Mouse (Mus musculus): Measurements from ENCODE around the gene Trp53tg5.

Gene Trp53tg5

DNA sequence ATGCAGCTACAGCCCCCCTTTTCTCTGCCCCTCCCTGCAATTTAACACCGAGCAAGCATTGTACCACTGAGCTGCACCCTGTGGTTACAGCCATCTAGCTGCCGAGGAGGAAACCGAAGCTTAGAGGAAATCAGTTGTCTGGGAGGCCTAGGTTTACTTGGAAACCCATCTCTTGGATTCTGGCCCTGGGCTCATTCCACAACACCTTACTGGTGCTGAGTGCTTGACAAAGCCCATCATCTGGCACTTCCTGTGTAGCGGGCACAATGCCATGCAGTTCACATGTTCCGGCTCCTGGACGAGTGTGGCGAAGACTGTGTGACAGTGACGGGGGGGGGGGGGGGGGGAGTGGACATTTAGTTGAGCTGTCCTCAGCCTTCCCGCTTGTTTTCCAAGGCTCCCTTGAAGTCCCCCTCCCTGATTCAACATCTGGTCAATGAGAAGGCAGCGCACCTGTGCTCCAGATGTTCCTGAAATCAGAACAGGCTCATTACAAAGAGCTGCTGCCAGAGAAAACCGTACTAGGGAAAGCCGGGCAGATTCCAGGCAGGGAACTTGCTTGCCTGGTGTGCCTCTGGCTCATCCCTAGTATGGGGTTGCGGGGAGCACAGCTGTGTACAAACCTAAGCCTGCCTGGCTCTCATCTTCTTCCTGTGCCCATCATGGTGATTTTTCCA lies 21.4 kb downstream of the Trp53tg5 start:
- DNase-seq (ENCODE audit: extremely low read depth, low read depth, low spot score): no peak

- no peak for DNase-seq (ENCODE audit: extremely low read depth, low read depth, low spot score)
Measured at GRCm38 (mm10) chr2:164449341-164450042, 24.0 kb downstream of the Trp53tg5 start.

DNA sequence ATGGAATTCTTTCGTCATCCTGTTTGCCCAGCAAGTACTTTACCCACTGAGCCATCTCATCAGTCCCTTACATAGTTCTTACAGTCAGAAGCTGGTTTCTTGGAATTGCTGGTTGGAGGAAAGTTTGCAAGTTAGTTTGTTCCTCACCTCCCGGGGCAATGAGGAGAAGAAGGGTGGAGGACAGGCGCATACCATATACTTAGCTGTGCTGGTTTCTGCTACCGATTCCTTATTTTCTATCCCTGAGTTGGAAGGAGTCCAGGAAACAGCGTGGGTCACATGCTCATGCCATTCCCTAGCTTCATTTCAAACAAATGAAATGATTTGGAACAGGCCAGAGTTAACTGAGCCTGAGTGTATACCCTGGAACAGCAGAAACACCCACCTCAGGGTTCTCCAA lies 24.6 kb downstream of the Trp53tg5 start:
- no peak for DNase-seq (ENCODE audit: extremely low read depth, low read depth, low spot score)

- DNase-seq (ENCODE audit: extremely low read depth, low read depth, low spot score): no peak
Measured at GRCm38 (mm10) chr2:164448140-164448539, 25.4 kb downstream of the Trp53tg5 start.

DNA sequence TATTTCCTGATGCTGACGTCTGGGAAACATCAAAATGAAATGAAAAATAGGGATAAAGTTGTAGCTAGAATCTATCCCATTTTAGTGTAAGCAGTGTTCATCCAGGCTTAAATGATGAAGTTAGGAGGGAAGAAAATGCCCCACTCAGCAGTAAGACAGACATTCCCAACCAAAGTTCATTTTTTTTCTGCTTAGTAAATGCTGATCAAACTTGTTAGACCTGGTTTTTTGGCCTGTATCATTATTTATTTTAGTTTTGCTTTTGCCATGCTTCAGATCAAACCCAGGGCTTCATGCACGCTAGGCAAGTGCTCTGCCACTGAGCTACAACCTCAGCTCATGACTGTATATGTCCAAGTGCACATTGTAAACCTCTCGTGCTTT lies 27.4 kb downstream of the Trp53tg5 start:
- DNase-seq (ENCODE audit: extremely low read depth, low read depth, low spot score): no peak

DNA sequence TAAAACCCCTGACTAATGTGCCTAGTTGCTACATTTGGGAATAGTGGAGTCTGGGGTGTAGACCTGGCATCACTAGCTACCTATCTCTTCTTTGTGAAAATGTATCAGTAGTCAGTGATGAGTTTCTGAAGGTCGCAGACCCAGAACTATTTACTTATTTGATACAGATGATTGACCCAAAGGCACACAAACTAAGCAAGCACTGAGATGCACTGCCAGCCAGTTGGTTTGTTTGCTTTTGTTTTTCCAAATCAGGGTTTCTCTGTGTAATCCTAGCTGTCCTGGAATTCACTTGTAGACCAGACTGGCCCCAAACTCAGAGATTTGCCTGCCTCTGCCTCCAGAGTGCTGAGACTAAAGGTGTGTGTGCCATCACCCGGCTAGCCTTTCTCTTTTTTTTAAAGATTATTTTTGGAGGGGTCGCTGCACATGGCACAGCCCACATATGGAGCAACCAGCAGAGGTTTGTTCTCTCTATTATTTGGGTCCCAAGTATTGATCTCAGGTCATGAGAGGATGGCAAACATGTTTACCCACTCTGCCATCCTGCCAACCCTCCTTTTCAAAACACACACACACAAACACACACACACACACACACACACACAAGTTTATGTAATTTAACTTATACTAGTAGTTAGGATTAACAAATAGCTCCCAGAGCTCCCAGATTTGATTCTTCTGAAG lies 28.0 kb downstream of the Trp53tg5 start:
- DNase-seq (ENCODE audit: extremely low read depth, low read depth, low spot score): no peak

DNA sequence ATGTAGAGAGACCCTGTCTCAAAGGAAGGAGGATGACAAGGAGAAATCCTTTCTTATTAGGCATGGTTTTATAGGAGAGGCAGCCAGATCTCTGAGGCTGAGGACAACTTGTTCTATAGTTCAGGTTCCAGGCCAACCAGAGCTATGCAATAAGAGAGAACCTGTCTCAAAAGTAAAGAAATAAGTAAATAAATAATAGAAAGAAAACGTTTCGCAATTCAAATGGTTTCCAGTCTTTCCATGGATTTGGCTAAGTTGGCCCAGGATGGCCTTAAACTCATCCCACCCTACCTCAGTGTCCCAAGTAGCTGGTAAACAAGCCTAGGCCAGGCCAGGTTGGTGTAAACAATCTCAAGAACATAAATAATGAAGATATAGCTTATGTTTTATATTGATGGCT lies 28.8 kb downstream of the Trp53tg5 start:
- DNase-seq (ENCODE audit: extremely low read depth, low read depth, low spot score): no peak

- DNase-seq (ENCODE audit: extremely low read depth, low read depth, low spot score): no peak
Measured at GRCm38 (mm10) chr2:164443460-164444000, 30.0 kb downstream of the Trp53tg5 start, which contains the start of gene Sdc4. Gene Sdc4 (minus strand): TSS chr2:164443887.

DNA sequence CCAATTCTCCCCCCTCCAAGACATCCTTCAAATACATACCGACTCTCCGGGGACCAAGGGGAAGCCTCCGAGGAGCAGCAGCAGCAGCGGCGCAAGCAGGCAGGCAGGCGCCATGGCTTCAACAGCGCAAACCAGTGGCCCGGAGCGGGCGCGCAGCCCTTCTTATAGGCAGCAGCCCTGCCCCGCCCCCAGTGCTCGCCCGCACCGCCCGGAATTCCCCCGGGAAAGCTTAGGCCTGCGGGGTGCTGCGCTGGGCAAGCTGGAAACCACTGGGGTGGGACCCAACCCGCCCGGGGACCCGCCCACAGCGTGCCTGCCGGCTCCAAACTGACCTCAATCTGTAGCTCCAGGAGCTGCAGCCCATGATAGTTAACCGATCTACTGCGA lies 30.5 kb downstream of the Trp53tg5 start:
- no peak for DNase-seq (ENCODE audit: extremely low read depth, low read depth, low spot score)

- DNase-seq (ENCODE audit: extremely low read depth, low read depth, low spot score): no peak
Measured at GRCm38 (mm10) chr2:164442315-164443050, 31.0 kb downstream of the Trp53tg5 start.

GRCm38 (mm10) chr2:164441731-164442130 lies 31.8 kb downstream of the Trp53tg5 start:
- no peak for DNase-seq (ENCODE audit: extremely low read depth, low read depth, low spot score)

- no peak for DNase-seq (ENCODE audit: extremely low read depth, low read depth, low spot score)
Measured at GRCm38 (mm10) chr2:164441155-164441554, 32.4 kb downstream of the Trp53tg5 start.

GRCm38 (mm10) chr2:164440314-164440713 lies 33.2 kb downstream of the Trp53tg5 start:
- no peak for DNase-seq (ENCODE audit: extremely low read depth, low read depth, low spot score)

DNA sequence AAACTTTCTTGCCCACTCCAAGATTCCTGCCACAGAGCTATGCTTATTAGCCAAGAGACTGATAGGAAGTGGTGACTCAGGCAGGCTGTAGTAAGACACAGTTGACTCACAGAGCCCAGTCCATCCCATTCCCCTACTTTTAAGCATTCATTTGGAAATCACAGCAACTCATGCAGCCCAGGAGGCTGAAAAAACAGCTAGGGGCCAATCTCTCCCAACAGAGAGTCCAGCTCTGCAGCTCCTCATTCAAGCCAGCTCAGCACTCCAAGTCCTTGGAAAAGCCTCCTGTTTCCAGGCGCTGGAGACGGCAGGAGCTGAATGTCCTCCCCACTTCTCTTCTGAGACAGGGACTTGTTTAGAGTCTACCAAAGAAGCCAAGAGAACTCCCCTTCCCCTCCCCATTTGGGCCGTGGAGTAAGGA lies 34.5 kb downstream of the Trp53tg5 start:
- no peak for DNase-seq (ENCODE audit: extremely low read depth, low read depth, low spot score)

- no peak for DNase-seq (ENCODE audit: extremely low read depth, low read depth, low spot score)
Measured at GRCm38 (mm10) chr2:164438257-164438656, 35.3 kb downstream of the Trp53tg5 start.

GRCm38 (mm10) chr2:164437710-164438109 lies 35.8 kb downstream of the Trp53tg5 start:
- DNase-seq (ENCODE audit: extremely low read depth, low read depth, low spot score): no peak

DNA sequence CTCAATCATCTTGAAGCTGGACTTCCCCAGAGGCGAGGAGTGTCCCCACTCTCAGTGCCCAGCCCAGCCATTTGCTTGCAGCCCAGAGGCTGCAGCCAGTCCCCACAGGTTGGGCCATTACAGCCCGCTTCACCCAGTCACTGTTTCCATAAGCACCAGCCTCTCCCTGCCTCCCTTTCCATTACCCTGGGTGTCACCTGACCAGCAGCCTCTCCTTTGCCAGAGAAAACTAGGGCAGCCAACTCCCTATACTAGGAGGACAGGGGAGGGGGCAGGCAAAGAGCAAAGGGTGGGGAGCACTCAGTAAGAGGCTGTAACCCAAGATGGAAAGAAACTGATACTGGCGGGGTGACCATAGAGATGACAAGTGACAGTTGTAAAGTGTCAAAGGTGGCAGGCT lies 36.6 kb downstream of the Trp53tg5 start:
- DNase-seq (ENCODE audit: extremely low read depth, low read depth, low spot score): no peak

DNA sequence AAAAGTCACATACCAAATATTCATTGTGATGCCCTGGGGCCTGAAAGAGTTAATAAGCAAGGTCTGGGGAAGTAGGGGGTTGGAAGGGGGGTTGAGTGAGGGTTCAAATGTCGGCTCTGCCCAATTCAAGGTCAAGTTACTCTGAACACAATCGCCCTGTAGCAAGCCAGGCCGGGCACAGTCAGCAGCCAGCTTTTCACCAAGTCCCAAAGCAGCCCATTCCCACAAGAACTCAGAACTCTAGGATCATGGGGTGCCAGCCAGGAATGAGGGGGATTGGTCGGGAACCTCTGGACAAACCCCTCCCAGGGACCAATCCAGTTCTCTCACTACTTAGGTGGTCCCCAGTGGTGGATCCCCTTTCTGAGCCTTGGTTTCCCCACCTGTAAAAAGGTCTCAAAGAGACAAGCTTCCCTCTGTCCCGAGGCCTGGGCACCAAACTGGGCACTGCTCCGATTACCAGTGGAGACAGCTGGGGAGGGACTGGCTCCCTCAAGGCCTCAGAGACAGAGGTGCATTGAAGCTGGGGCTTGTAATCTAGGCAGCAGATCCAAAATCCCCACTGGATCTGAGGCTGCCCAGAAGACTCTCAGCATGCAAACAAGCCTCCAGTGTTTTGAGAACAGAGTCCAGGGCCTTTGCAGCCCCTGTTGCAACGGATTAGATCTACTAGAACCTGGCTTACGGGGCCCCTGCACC lies 37.2 kb downstream of the Trp53tg5 start:
- no peak for DNase-seq (ENCODE audit: extremely low read depth, low read depth, low spot score)

- DNase-seq (ENCODE audit: extremely low read depth, low read depth, low spot score): no peak
Measured at GRCm38 (mm10) chr2:164435216-164436090, 38.1 kb downstream of the Trp53tg5 start.

GRCm38 (mm10) chr2:164434681-164435080 lies 38.8 kb downstream of the Trp53tg5 start:
- no peak for DNase-seq (ENCODE audit: extremely low read depth, low read depth, low spot score)
